Mouse (Mus musculus) kidney, adult 18-20 months (tissue): ENCODE measurements around the gene Lhfpl2.

Experiments used
- DNase-seq: peaks from one replicate; pipeline ENCODE4 v3.0.0; 2021

The Lhfpl2 gene

GRCm38 (mm10) chr13:94224717-94225705, 167.4 kb downstream of the Lhfpl2 start:
- no peak for DNase-seq

DNA sequence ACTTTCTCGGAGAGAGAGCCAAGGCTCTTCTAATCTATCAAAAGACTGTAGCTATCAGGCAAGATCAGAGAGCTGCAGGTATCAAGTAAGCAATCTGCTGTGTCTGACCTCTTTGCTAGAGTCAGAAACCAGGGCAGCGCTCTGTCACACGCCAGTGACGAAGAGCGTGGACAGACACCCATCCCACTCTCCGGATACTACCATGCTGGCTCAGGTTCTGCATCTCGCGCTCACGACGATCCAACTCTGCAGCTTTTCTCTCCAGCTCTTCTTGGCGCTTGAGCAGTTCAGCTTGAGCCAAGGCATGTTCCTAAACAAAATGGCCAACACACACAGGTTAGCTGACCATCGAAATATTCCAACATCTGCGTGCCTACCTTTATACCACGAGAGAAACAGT, 174.3 kb downstream of the Lhfpl2 start:
- no peak for DNase-seq

DNA sequence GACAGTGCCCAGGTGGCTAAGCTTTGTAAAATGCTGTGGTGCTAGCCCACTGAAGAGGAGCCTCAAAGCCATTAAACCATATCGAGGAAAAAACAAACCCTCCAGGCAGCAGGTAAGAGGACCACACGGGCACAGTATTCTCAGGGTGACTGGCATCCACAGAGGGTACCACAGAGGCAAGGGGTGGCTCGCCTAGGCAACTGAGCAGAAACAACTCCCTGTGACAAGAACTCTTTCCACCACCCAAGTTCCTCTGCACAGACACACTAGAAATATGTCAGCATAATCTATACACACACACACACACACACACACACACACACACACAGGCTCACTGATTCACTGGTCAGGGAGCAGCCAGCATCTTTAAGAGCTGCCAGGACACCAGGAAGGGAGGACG, 181.9 kb downstream of the Lhfpl2 start:
- DNase-seq: no peak

- DNase-seq: no peak
Observed at GRCm38 (mm10) chr13:94240111-94240510, 182.5 kb downstream of the Lhfpl2 start.

DNA sequence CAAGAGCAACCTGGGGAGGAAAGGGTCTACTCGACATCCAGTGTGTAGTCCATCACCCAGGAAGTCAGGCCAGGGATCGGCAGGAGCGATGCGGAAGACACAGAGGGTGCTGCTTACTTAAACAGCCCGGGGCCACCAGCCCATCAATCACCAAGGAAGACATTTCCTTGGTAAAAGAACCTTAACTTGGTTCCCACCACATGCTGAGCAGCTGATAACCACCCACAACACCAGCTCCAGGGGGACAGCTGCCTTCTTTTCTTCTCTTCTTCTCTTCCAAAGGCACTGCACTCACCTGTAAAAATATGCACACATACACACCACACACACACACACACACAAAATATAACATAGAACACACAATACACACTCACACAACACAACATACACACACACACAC, 183.3 kb downstream of the Lhfpl2 start:
- no peak for DNase-seq

DNA sequence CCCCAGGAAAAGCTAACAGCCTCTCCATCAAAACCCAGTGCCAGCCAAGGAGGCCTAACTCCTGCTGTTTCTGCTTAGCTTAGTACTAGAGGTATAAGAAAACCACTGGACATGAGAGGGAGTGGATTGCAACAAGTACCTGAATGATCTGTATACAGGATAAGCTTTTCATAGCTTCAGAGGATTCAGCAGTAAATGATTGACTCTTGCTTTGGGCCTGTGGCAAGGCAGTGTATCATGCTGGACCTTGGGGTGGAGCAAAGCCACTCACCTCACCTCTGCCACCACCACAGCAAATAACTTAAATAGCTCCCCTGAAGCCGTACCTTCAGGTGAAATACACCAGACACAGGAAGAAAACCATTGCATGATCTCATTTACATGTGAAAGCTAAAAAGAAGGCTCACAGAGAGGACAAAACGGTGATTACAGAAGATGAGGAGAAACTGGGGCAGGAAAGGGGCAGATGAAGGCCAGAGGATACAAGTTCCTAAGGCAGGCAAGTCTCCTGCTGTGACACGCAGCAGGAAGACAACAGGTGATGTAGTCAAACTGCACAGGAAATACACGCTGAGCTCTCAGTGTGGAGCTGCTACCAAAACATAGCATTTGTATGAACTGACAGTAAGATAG, 184.4 kb downstream of the Lhfpl2 start:
- DNase-seq: no peak

- no peak for DNase-seq
Observed at GRCm38 (mm10) chr13:94242897-94243296, 185.3 kb downstream of the Lhfpl2 start.
